Mouse (Mus musculus): Measurements from ENCODE around the gene Dennd1a.

The Dennd1a gene

DNA sequence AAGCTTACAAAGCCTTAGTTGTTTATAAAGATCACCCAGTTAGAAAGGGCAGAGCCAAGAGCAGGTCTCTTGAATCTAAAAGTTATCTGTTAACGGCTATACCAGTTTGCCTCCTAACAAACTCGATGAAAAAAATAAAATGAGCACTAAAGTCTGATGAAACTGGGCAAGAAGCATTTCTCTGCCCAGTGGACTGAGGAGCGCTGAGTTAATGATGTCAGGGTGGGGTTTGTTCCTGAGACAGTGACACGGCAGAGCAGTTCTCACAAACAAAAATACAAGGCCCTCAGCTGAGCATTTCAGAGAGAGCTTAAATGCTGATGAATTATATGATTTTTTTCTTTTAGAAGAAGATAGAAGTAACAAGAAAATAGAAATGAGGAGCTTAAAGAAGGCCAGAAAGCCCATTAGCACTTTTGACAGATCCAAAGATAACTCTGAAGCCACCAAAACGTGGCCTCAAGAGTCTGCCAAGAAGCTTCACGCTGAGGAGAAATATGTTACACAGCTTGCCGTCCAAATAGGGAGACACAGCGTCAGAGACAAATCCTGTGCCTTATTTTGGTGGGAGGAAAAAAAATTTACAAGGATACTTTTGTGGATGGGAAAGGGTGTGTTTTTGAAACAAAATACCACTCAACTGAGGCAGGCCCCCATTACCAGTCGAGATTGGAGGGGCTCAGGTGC, 264.0 kb downstream of the Dennd1a start:
- in situ Hi-C loops (cut with MboI; ENCODE audit: low pct_unique_long_range_greater_than_20kb in 1 of 2, low sequenced_read_pairs in 2 of 2, unreplicated experiment in 1 of 2) = no loop called here

DNA sequence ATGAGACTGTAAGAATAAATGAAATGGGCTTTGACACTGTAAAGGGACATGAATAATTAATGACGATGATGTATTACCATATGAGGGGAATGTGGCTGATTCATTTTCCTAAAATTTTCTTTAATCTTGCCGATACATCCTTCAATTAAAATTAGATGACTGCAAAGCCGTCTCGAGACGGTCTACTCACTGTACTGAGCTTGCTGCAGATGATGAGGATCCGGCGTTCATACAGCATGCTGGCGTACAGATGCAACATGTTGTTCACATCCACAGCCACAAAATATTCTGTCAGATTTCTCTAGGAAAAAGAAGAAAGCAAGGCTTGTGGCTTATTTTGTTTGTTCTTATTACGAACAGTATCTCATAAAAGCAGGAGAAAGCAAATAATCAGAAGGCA, 266.0 kb downstream of the Dennd1a start:
- in situ Hi-C loops (cut with MboI; ENCODE audit: low pct_unique_long_range_greater_than_20kb in 1 of 2, low sequenced_read_pairs in 2 of 2, unreplicated experiment in 1 of 2) = no loop called here

DNA sequence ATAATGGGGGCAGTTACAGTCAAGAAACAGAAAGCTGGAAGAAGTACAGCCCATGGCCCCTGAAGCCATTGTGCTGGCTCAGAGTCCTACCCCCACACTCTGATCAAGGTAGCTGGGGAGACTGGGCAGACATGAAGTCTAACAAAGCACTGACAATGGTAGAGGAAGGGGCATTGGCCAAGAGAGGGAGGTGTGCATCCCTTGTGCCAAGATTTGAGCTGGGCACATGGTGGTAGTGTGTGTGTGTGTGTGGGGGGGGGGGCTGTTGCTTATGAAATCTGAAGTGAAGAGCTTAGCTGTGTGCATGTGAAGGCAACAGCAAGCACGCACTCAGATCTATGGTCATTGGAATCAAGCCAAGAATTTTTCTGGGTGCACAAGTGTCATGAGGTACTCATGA, 272.5 kb downstream of the Dennd1a start:
- in situ Hi-C loops (cut with MboI; ENCODE audit: low pct_unique_long_range_greater_than_20kb in 1 of 2, low sequenced_read_pairs in 2 of 2, unreplicated experiment in 1 of 2) = no loop called here

DNA sequence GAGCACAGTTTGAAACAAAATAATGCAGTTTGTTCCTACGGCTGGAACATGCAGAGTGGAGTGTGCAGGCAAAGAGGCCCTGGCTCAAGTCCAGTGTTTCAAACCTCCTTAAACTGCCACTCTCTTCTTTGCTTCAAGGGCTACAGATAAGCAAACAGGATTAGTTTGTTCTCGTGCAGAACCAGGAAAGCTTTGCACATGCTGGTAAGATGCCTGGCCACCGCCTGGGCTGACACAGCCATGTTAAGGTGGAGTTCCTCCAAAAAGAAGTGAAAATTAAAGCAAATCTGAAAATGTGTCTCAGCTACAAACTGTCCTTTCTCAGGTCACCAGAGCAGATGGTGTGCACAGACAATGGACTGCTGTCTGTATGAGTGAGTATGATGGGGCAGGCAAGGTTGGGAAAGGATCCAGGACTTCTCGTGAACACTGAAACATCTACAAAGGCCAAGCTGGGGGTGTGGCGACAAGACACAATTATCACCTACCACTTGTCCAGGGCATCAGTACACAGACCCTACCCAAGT, 273.3 kb downstream of the Dennd1a start:
- in situ Hi-C loops (cut with MboI; ENCODE audit: low pct_unique_long_range_greater_than_20kb in 1 of 2, low sequenced_read_pairs in 2 of 2, unreplicated experiment in 1 of 2) = no loop called here

DNA sequence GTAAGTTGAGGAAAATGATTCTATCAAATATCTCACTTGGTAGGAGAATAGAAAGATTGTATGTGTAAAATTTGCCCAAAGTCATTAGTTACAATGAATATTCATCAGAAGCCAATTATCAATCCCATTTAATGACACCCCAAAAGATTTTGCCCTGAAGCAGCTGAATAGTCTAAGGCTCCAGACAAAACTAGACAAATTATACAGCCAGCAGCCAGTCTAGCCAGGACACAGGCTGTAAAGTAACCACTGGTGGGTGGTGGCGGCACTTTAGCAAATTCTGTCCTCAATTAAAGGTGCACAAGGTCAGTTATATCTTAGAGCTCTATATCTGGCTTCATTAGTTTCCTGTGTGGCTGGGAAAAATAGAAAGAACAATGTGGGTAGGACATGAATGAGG, 280.0 kb downstream of the Dennd1a start:
- in situ Hi-C loops (cut with MboI; ENCODE audit: low pct_unique_long_range_greater_than_20kb in 1 of 2, low sequenced_read_pairs in 2 of 2, unreplicated experiment in 1 of 2) = no loop called here

DNA sequence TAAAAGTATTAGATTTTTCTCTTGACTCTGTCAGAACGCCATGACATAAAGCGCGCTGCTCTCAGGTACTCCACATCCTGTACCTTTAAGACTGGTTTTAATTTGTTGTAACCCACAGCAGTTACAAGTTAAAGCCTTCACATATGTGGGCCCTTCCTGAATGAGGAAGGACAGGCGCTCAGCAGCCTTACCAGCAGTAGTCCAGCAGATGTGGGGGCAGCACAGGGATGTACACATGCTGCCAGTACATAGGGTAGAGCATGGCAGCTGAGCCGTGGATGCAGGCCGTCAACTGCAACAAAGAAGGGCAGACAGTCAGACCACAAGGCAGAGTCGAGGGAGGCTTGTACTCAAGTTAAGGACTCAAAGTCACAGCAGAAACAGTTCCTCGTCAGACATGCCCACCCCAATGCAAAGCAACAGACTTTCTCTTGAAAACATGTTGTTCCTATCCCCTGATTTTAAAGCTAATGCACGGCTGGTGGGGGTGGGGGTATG, 284.0 kb downstream of the Dennd1a start:
- in situ Hi-C loops (cut with MboI; ENCODE audit: low pct_unique_long_range_greater_than_20kb in 1 of 2, low sequenced_read_pairs in 2 of 2, unreplicated experiment in 1 of 2) = no loop called here

DNA sequence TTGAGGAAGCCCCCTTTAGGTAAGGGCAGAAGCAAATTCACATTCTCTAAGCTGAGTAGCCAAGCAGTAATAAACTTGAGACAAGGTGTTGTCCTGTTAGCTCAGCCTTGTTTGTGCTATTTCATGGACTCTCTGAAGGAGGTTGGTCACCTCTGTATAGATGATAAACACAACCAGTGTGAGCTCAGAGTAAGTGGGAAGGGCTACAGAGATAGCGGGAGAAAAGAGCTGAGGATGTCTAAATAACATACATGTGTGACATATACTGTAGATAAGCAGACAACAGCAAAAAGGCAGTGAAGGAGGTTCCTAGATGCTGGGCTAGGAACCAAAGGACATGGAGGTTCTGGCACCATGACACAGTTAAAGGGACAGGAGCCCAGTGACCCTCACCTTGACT, 286.2 kb downstream of the Dennd1a start:
- in situ Hi-C loops (cut with MboI; ENCODE audit: low pct_unique_long_range_greater_than_20kb in 1 of 2, low sequenced_read_pairs in 2 of 2, unreplicated experiment in 1 of 2) = no loop called here

DNA sequence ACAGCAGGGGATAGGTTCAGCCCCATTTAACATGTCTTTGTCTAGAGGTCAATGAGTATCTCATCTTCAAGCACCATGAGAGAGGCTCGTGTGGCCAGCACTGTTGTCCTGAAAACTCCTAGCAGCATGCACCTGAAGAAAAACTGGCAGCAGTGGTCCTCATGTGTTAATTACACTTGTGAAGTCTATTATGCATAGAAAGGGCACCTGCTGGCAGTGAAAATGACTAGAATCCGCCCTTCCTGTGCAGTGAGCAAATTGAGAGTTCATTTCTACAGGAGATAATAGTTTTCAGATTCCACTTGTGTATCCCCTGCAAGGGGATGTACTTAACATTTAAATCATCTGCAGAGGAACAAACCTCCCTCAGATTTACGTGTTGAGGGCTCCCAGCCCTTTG, 289.2 kb downstream of the Dennd1a start:
- in situ Hi-C loops (cut with MboI; ENCODE audit: low pct_unique_long_range_greater_than_20kb in 1 of 2, low sequenced_read_pairs in 2 of 2, unreplicated experiment in 1 of 2) = no loop called here

DNA sequence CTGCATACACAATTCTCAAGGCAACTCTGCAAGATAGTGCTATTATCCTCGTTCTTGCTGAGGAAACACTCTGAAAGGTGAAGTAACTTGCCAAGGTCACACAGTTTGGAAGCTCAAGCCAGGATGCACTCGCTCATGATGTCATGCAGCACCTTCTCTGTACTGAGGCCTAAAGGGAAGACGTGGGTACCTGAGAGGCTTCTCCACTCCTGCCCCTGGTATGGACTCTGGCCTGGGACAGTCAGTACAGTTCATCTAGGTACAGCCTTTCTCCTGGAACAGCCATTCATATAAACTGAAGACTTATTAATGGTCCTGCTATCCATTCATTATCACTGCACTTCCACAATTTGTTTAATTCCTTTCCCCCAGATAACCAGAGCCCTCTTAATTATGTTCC, 298.1 kb downstream of the Dennd1a start:
- in situ Hi-C loops (cut with MboI; ENCODE audit: low pct_unique_long_range_greater_than_20kb in 1 of 2, low sequenced_read_pairs in 2 of 2, unreplicated experiment in 1 of 2) = no loop called here

DNA sequence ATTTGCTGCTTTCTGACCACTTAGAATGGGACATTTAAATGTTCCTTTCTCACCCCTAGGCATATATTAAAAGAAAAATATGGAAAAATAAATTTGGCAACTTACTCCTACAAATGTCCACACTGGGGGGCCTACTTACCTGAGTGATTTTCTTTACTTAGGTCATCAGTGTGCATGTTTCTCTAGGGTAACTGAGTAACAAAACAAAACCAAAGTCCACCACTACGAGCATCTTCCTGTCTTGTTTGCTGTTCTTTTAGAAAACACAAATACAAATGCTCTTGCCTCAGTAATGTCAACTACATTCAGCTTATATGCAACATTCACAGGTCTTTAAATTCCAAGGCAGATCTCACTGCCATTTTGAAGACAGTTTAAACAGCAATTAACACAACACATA, 298.9 kb downstream of the Dennd1a start:
- in situ Hi-C loops (cut with MboI; ENCODE audit: low pct_unique_long_range_greater_than_20kb in 1 of 2, low sequenced_read_pairs in 2 of 2, unreplicated experiment in 1 of 2) = no loop called here

DNA sequence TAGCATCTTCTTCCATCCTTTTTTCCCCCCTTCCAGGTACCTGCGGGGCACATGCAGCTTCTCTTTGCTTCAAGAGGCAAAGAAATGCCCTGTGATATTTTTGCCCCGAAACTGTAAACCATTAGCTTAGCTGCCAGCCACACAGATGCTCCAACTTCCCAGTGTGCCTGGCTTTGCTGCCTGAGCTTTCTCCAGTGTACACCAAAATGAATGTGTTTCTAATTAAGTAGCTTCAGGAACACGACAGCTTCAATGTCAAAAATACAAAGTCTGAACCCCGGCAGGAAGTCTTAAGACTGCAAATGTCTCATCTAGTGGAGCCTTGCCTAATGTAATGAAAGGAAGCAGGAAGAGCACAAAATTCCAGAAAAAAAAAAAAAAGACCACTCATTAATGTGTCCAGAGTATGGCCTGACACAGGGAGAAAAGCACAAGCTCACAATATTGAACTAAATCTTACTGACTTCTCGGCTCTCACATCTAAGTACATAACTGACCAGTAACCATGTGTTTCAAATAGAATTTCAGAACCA, 301.4 kb downstream of the Dennd1a start:
- in situ Hi-C loops (cut with MboI; ENCODE audit: low pct_unique_long_range_greater_than_20kb in 1 of 2, low sequenced_read_pairs in 2 of 2, unreplicated experiment in 1 of 2) = no loop called here

DNA sequence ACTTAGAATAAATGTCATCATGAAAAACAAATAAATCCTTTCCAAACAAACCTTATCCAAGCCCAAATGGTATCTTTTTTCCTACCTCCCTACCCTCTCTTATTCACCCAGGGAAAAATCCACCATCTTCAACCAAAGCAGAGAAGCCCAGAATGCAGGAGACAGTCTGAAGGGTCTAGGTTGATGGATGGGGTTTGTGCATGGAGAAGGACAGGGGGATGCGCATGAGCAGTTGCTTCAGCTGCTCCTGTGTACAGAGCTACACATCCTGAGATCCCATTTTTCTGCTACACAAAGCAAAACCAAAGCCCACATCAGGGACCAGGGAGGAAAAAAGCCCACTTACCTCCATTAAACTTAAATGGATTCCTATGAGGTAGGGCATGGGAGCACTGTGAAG, 304.5 kb downstream of the Dennd1a start:
- in situ Hi-C loops (cut with MboI; ENCODE audit: low pct_unique_long_range_greater_than_20kb in 1 of 2, low sequenced_read_pairs in 2 of 2, unreplicated experiment in 1 of 2) = no loop called here

DNA sequence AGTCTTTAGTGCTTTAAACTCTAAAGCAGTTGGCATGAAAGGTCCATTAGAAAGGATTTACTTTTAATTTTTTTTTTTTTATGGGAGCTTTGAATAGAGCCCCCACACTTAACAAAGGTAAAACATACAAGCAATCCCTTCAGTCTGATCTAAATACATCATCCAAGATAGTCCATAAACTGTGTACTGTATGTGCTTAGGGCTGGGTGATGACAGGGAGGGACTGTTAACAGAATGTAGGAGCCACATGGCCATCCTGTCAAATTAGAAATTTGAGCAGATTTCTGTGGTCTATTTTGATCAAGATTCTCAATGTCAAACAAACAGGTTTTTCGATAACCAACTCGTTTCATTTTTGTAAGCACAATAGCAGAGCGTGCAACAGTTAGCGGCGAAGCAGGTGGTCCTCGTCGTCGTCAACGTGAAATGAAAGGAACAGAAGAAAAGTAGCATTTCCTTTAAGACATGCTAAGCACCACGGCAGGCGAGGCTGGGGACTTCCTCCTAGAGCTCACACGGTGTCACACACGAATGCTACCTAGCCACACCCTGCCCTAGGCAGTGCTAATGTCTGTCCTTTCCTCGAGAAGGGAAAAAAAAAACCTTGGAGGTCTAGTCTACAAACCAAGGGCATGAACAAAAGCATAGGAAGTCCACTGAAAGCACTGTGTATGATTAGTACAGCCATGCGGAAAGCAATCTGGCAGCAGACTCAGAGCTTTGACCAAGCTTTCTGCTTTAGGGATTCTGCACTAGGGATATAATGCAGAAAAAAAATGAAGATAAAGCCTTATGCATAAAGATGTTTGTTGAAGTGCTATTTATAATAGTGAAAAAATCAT, 305.4 kb downstream of the Dennd1a start:
- in situ Hi-C loops (cut with MboI; ENCODE audit: low pct_unique_long_range_greater_than_20kb in 1 of 2, low sequenced_read_pairs in 2 of 2, unreplicated experiment in 1 of 2) = no loop called here

DNA sequence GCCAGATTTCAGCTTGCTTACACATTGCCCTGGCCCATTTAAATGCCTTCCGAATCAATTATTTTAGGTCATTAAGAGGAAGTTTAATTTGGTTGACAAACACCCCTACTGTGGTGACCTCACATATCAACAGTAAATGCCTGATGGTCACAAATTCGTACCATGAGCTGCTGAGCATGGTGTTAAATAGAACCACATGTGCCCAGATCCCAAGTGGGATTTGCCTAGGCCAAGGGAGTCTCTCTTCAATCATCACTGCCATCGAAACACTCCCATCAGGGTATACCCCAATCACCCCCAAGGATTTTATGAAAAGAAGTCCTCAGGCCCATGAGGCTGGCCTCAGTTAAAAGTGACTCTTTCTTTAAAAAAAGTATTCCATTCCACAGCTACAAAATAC, 313.0 kb downstream of the Dennd1a start:
- in situ Hi-C loops (cut with MboI; ENCODE audit: low pct_unique_long_range_greater_than_20kb in 1 of 2, low sequenced_read_pairs in 2 of 2, unreplicated experiment in 1 of 2) = no loop called here

DNA sequence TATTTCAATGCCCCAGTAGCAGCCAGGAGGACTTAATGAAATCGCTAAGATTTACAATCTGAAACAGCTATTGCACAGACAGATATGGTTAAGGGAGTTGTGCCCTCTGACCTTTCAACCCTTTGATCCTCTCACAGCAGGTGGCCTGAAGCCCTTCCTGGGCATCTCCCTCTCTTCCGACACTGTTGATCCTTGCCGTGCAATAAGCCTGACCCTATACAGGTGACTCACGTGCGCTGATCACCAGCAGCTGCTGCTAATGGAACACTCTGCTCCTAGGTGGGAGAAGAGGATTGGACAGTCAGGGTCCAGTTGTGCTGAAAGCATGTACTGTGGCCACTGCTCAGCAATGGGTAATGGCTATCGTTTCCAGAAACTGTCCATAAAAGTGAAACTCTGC, 314.6 kb downstream of the Dennd1a start:
- in situ Hi-C loops (cut with MboI; ENCODE audit: low pct_unique_long_range_greater_than_20kb in 1 of 2, low sequenced_read_pairs in 2 of 2, unreplicated experiment in 1 of 2) = no loop called here

DNA sequence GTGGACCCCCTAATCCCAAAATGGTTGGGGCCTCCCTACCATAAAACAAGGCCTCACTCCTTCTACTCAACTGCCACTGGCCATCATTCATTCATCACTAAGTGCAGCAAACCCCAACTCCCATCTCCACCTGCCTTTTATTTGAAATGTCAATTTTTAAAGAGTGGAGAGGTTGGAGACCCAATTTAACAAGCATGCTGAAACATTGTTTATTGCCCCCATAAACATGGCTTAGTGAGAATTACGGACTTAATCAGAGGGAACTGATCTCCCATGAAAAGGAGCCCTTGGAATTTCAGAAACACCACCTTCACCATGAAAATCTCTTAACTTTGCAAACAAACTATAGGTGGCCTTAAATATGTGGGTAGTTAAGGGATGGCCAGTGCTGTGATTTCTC, 315.5 kb downstream of the Dennd1a start:
- in situ Hi-C loops (cut with MboI; ENCODE audit: low pct_unique_long_range_greater_than_20kb in 1 of 2, low sequenced_read_pairs in 2 of 2, unreplicated experiment in 1 of 2) = no loop called here

DNA sequence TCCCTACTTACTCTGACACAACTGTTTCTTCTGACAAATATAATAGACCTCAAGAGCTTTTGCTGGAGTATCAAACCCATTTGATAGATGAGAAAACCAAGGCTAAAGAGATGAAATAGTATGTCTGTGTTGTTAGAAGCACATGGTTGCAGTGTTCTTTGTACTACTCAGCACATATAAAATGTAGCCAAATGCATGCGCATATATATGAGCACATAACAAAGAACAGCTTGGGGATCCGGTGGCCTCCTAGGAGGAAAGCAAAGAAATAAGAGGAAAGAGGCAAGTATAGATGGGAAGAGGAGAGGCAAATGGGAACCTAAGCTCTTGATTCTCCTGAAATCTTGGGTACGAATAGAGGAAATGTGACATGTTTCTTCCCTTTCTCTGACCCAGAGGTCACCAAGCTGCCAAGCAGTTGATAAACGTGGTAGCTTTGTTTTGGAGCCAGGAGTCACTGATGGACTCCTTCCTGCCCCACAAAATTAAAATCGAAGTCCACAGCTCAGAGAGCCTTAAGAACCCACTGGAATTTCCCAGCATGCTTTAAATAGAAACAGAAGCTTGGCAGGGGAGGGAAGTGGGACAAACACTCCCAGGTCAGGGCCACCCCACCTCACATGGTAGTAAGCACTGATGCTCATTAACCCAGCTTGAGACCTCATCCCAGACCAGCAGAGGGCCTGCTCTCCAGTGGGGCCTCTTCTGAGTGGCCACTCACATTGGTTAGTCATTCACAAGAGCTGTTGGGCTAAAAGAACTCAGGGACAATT, 317.3 kb downstream of the Dennd1a start:
- in situ Hi-C loops (cut with MboI; ENCODE audit: low pct_unique_long_range_greater_than_20kb in 1 of 2, low sequenced_read_pairs in 2 of 2, unreplicated experiment in 1 of 2) = no loop called here

DNA sequence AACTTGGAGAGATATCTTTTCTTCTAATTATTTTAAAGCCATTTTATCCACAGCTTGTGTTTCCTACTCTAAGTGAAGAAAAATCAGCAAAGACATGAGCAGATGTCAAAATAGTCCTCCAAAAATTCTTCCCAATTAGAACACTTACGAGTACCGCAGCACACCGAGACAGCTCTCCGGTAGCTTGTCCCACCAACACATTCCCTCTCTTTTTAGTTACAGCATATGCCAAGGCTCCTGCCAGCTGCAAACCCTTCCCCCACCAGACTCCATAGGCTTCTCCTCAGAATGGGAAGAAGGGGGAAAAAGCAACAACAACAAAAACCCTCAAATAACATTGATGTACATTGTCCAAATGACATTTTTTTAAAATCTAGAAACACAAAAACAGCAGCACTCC, 322.7 kb downstream of the Dennd1a start:
- in situ Hi-C loops (cut with MboI; ENCODE audit: low pct_unique_long_range_greater_than_20kb in 1 of 2, low sequenced_read_pairs in 2 of 2, unreplicated experiment in 1 of 2) = no loop called here

DNA sequence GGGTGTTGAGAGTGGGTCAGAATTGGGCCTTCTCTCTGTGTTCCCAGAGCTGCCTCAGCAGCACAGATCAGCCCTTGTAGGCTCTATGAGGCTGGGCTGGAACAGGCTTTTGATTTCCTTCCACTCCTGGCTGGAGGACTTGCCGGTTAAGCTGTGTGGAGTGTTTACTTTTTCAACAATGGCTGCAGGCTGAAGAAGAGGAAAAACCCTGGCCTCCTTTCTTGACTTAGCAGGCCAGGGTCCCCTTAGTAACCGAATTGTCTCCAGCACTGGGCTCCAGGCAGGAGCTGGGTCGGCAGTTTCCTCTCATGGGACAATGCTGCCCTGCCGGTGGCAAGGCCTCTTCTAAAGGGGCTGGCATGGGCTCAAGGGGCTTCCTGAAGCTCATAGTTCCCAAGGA, 323.8 kb downstream of the Dennd1a start:
- in situ Hi-C loops (cut with MboI; ENCODE audit: low pct_unique_long_range_greater_than_20kb in 1 of 2, low sequenced_read_pairs in 2 of 2, unreplicated experiment in 1 of 2) = no loop called here

Data from mouse embryonic stem cell (cell line).